Mouse (Mus musculus) hindbrain, embryonic 16.5 days (tissue): ENCODE measurements at regions not wholly inside any gene's neighbourhood (a gene's known extent, or its start where the extent isn't known, plus 50 kb on each side); places are given as distances from the start of the nearest gene placed in this dataset.

Experiments used
- ATAC-seq: fragments of 200-750 bp; cut with Nextera tagmentation; 2 replicates; pipeline ENCODE4 v1.8.0; 2017; ENCODE audit warnings: moderate TSS enrichment, moderate library complexity
- H3K27ac ChIP-seq: fragments of 300-500 bp; sonication (generic); 2 replicates; pipeline ENCODE4 v1.5.1; 2014; ENCODE audit warnings: low read depth, mild to moderate bottlenecking, control low read depth, low read length, moderate library complexity
- H3K27me3 ChIP-seq: fragments of 300-500 bp; sonication (generic); replicated peaks from 2 replicates; pipeline ENCODE4 v1.6.1; 2014; ENCODE audit warnings: low read length; ENCODE audit not compliant: control insufficient read depth, insufficient read depth
- H3K36me3 ChIP-seq: fragments of 300-500 bp; sonication (generic); 2 replicates; pipeline ENCODE4 v1.6.1; 2014; ENCODE audit warnings: mild to moderate bottlenecking, low read length, moderate library complexity, mixed read lengths; ENCODE audit not compliant: control insufficient read depth, insufficient read depth
- H3K4me1 ChIP-seq: fragments of 300-500 bp; sonication (generic); 2 replicates; pipeline ENCODE4 v1.6.1; 2014; ENCODE audit warnings: low read depth, low read length; ENCODE audit not compliant: control insufficient read depth, insufficient read depth
- H3K4me2 ChIP-seq: fragments of 300-500 bp; sonication (generic); 2 replicates; pipeline ENCODE4 v1.6.1; 2014; ENCODE audit warnings: mild to moderate bottlenecking, low read length, control low read depth, moderate library complexity
- H3K4me3 ChIP-seq: fragments of 300-500 bp; sonication (generic); 2 replicates; pipeline ENCODE4 v1.5.1; 2014; ENCODE audit warnings: mild to moderate bottlenecking, low read length, control low read depth, moderate library complexity
- H3K9ac ChIP-seq: fragments of 300-500 bp; sonication (generic); 2 replicates; pipeline ENCODE4 v1.6.1; 2014; ENCODE audit warnings: low read depth, mild to moderate bottlenecking, control low read depth, low read length, moderate library complexity
- H3K9me3 ChIP-seq: fragments of 300-500 bp; sonication (generic); 2 replicates; pipeline ENCODE4 v1.6.1; 2014; ENCODE audit warnings: mild to moderate bottlenecking, low read length, moderate library complexity; ENCODE audit not compliant: control insufficient read depth
- WGBS: fragments of 180-500 bp; shearing (Covaris S2); extraction: QIAGEN DNeasy Blood & Tissue Kit; methylation state at CpG from one replicate; pipeline ENCODE4 v1.1.7; 2014; 5-methylcytosine and 5-hydroxymethylcytosine counted together

DNA sequence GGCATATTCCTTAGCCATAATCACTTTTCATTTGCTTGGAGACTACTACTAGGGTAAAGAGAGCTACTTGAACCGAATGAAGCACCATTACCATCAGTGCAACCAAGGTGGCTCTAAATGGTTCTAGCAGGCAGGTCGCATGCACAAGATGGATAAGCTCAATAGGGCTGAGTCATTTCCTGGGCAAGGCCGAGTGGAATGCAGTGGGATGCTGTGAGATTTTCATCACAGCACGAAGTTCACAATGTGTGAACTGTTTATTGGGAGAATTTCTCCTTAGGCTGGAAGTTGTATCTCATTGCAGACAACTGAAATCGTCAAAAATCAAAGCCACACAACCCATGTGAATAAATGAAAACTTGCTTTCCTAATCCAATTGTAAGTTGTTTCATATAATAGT lies 697.6 kb upstream of the Tenm3 start:
- ATAC-seq: no peak
- Histone ChIP-seq H3K4me2 (no peak overlapping the region), H3K4me1 (no peaks in the 10 kb centered on the region), H3K27ac (no peak overlapping the region), H3K36me3 (no peaks in the 10 kb centered on the region), H3K9ac (no peak overlapping the region), H3K4me3 (no peak overlapping the region), H3K27me3 (no peaks in the 10 kb centered on the region), H3K9me3 (no peaks in the 10 kb centered on the region)
- WGBS: 71% methylated on average over 5 of the region's 5 CpGs

DNA sequence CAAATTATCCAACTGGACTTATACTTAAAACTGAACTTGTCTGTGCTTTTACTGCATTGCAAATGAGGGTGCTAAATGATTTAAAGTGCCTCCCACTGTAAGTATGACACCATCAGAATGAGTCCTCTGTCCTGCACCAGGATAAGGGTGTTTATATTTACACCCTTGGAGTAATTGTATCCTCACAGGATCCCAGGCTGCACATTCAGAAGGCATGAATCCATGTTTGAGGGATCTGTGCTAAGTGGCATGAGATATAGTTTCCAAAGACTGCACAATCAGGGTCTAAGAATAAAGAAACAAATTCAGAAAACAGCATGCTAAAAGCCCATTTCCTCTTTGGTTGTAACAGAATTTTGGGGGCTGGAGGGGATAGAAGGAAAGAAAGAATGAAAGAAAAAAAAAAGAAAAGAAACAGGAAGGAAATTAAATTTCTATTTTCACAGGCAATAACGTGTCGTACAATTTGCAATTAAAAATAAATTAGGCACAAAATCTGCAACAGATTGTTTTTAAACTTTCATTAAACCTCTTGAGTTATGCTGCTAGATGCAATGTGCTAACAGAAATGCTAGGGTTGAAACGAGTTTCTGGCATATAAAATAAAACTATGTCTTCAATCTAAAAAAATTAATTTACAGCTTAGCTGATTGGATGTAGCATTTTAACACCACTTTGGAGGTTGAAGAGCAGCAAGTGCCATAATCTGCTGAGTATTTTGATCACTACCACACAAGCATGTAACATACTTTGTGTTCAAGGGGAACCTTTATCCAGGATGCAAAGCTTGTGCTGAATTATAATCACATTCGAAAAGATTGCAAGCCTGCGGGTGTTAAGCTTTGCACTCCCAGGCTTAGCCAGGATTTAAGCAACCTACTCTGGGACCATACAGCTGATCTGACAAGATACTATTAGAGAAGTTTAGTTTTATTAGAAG lies 689.9 kb upstream of the Tenm3 start:
- WGBS: 71% methylated on average over 5 of the region's 5 CpGs
- ATAC-seq: no peak
- H3K4me3 ChIP-seq: no peak overlapping the region

DNA sequence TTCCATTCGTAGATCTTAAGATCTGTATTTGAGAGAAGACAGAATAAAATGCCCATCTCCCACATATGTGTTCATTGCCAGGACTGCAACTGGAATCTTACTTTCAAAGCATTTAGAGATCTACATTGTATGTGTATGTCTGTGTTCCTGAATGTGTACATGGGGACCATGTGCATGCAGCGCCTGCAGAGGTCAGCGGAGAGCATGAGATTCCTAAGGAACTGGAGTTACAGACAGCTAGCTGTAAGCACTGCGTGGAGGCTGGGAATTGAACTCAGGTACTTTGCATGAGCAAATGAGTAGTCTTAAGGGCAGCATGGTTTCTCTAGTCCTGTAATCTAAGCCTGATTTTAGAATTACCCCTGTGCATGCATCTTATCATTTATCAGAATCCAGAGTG lies 685.5 kb upstream of the Tenm3 start:
- H3K4me2 ChIP-seq: no peak overlapping the region
- no peak overlapping the region for H3K9ac ChIP-seq
- 70% methylated on average over 4 of the region's 4 CpGs for WGBS
- H3K27me3 ChIP-seq: no peaks in the 10 kb centered on the region
- no peaks in the 10 kb centered on the region for H3K4me1 ChIP-seq
- no peak for ATAC-seq
- no peak overlapping the region for H3K4me3 ChIP-seq
- H3K9me3 ChIP-seq: no peaks in the 10 kb centered on the region
- no peak overlapping the region for H3K27ac ChIP-seq
- H3K36me3 ChIP-seq: no peaks in the 10 kb centered on the region

More for the DNA sequence above, 689.9 kb upstream of the Tenm3 start:
- no peaks in the 10 kb centered on the region for H3K9me3 ChIP-seq
- no peaks in the 10 kb centered on the region for H3K4me1 ChIP-seq
- no peaks in the 10 kb centered on the region for H3K36me3 ChIP-seq
- H3K27me3 ChIP-seq: no peaks in the 10 kb centered on the region
- H3K27ac ChIP-seq: no peak overlapping the region
- H3K4me2 ChIP-seq: no peak overlapping the region
- no peak overlapping the region for H3K9ac ChIP-seq

DNA sequence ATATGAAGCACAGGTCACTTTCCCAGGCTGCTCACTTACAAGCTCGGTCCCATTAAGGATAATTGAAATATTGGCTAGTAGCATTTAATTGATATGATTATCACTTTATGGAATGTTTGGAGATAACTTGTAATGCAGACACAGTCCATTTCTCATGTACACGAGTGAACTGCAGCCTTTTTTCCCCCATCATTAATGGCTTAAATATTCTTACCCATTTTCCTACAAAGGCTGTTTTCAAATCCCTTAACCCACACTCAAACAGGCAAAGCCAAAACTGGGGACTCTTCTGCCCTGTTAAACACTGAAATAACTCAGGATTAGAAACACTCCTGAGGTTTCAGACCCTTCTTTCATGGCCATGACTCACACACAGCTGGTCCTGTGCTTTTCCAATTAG lies 649.2 kb upstream of the Tenm3 start:
- Histone ChIP-seq H3K36me3 (no peaks in the 10 kb centered on the region), H3K4me2 (no peak overlapping the region), H3K27me3 (no peaks in the 10 kb centered on the region), H3K27ac (no peak overlapping the region), H3K4me1 (no peaks in the 10 kb centered on the region), H3K4me3 (no peak overlapping the region), H3K9me3 (no peaks in the 10 kb centered on the region), H3K9ac (no peak overlapping the region)
- no peak for ATAC-seq
- 73% methylated on average over 2 of the region's 2 CpGs for WGBS

DNA sequence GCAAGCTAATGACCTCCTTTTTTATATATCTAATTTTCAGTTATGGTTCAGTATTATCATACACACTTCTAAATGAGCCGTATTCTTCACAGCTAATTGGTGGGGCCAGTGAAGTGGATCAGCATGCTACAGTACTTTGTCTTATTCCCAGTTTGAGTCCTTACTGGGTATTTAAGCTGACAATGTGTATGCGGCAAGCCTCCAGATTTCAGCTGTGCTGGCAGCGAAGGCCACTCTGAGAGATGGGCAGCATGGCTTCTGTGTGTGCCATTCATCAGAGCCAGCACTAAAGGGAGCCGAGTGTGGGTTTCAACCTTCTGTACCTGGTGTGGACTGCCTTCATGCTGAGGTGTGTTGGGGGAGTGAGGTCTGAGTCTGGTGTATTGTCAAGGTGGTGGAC lies 641.5 kb upstream of the Tenm3 start:
- H3K27me3 ChIP-seq: no peaks in the 10 kb centered on the region
- H3K4me3 ChIP-seq: no peak overlapping the region
- no peaks in the 10 kb centered on the region for H3K4me1 ChIP-seq
- ATAC-seq: peak; percentile 78
- no peak overlapping the region for H3K4me2 ChIP-seq
- no peaks in the 10 kb centered on the region for H3K36me3 ChIP-seq
- no peak overlapping the region for H3K27ac ChIP-seq
- H3K9me3 ChIP-seq: no peaks in the 10 kb centered on the region
- 43% methylated on average over 4 of the region's 4 CpGs for WGBS
- H3K9ac ChIP-seq: no peak overlapping the region

DNA sequence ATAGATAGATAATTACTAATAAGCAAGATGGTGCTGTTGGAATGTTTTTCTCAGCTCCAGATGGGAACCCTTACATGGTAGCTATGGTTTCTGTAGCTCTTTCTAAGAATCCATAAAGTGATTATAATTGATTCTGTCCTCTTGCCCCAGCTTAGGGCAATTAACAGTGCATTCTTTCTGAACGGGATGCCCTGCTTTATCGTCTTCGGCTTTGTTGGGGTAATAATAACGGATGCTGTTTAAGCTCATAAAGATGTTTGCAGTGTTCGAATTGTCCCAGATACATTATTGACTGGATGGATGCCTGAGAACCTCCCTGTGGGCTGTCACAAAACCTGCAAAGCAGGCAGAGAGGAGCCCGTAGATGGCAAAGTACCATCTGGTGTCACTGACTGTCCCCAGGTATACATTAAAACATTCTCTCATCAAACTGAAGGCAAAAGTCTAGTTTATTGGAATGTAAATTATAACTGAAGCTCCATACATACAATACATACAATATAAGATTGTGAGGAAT lies 637.8 kb upstream of the Tenm3 start:
- no peak overlapping the region for H3K4me3 ChIP-seq
- no peak overlapping the region for H3K27ac ChIP-seq
- H3K4me2 ChIP-seq: no peak overlapping the region
- no peaks in the 10 kb centered on the region for H3K27me3 ChIP-seq
- ATAC-seq: no peak
- no peaks in the 10 kb centered on the region for H3K4me1 ChIP-seq
- no peak overlapping the region for H3K9ac ChIP-seq
- H3K9me3 ChIP-seq: no peaks in the 10 kb centered on the region
- 47% methylated on average over 6 of the region's 6 CpGs for WGBS
- no peaks in the 10 kb centered on the region for H3K36me3 ChIP-seq

DNA sequence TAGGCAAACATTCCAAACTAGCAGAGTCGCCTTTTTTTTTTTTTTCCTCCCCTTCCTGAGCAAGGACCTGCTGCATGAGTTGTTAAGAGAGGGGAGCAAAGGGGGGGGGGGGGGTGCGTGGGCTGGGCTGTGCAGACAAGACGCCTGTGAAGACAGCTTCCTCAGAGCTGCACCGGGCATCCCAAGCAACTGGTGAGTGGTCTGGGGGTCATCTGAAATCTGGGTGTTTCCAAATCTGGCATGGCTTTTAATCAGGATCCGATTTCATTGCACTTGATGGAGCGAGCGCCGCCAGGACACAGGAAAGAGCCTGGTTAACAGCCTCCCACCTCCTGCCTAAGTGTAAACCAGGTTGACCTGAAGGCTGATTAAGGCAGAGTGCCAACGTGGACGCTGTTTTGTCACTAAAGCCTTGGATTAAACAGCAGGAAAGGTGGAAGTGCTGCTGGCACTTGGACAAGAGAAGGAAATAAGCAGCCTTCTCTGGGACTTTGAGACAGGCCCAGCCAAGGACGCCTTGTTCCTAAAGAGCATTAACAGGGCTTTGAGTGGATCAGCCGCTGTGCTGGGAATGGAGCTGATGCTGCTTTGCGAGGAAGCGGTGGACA lies 622.3 kb upstream of the Tenm3 start:
- 54% methylated on average over 14 of the region's 14 CpGs for WGBS
- no peak overlapping the region for H3K9ac ChIP-seq
- H3K36me3 ChIP-seq: no peaks in the 10 kb centered on the region
- H3K4me3 ChIP-seq: no peak overlapping the region
- peaks cover 5% of the 10 kb centered on the region for H3K4me1 ChIP-seq
- no peaks in the 10 kb centered on the region for H3K27me3 ChIP-seq
- no peak overlapping the region for H3K4me2 ChIP-seq
- no peaks in the 10 kb centered on the region for H3K9me3 ChIP-seq
- no peak overlapping the region for H3K27ac ChIP-seq
- peak; percentile 48; the same call in 1 of the 2 replicates for ATAC-seq

DNA sequence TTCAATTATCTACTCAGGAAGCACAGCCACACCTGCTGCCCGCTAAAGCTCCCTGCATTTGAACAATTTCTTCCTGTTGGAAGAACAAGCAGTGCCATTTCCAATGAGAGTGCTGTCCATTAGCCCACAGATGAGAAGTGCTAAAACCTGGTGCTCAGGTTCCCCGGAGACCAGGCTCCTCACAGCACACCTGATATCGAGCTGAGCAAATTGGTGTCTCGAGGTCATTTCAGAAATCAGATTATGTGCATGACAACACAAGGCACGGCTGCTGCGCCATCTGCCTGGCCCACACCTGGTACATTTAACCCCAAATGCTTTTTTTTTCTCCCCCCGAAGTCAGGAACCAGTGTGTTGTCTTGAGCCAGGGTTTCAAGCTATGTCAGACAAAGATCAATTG lies 621.3 kb upstream of the Tenm3 start:
- Histone ChIP-seq H3K9ac (no peak overlapping the region), H3K4me3 (no peak overlapping the region), H3K9me3 (no peaks in the 10 kb centered on the region), H3K4me2 (no peak overlapping the region), H3K27ac (no peak overlapping the region), H3K27me3 (no peaks in the 10 kb centered on the region), H3K4me1 (peaks cover 5% of the 10 kb centered on the region), H3K36me3 (no peaks in the 10 kb centered on the region)
- peak; percentile 67 for ATAC-seq
- 44% methylated on average over 7 of the region's 7 CpGs for WGBS

DNA sequence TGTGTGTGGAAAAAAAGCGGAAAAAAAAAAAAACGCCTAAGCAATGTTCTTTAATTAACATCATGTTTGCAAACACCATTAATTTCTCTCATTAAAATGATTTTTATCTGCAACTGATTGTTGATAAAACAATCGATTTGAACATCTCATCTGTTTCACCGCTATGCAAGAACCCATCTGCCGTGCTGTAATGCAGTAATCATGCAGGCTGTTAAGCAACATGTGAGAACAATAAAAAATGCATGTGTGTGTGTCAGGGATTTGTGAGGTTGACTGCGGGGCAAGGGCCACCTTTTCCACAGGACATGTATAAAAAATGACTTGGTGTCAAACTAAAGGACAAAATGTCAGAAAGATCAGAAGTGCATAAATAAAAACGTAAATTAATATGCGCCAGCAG lies 618.9 kb upstream of the Tenm3 start:
- H3K4me2 ChIP-seq: no peak overlapping the region
- no peak overlapping the region for H3K27ac ChIP-seq

More for the DNA sequence above, 618.9 kb upstream of the Tenm3 start:
- no peaks in the 10 kb centered on the region for H3K36me3 ChIP-seq
- WGBS: 34% methylated on average over 8 of the region's 8 CpGs
- H3K4me1 ChIP-seq: peaks cover 5% of the 10 kb centered on the region
- H3K9me3 ChIP-seq: no peaks in the 10 kb centered on the region
- H3K4me3 ChIP-seq: no peak overlapping the region
- no peak for ATAC-seq
- H3K9ac ChIP-seq: no peak overlapping the region
- H3K27me3 ChIP-seq: no peaks in the 10 kb centered on the region
